Mouse (Mus musculus): Measurements from ENCODE around the gene Mkrn2os. TPM values are rescaled to one million over a fixed set of nuclear protein-coding genes. Genes with fewer than 3 reads are reported as not detected.

Gene Mkrn2os
- polyA plus RNA-seq, 1 experiment: not detected

GRCm38 (mm10) chr6:115591692-115592359 is 550 bp downstream of the Mkrn2os start:
- Histone ChIP-seq H3K4me3 (ENCODE audit: low read depth, low read length) (no peak overlapping the region), H3K27me3 (ENCODE audit: control insufficient read depth, insufficient read depth, low read length, poor library complexity, severe bottlenecking) (no peaks in the 10 kb centered on the region), H3K9ac (ENCODE audit: low read depth, poor library complexity, severe bottlenecking) (no peak overlapping the region), H3K4me1 (ENCODE audit: control insufficient read depth, insufficient read depth, low read length) (no peaks in the 10 kb centered on the region), H3K36me3 (ENCODE audit: control insufficient read depth, insufficient read depth, low read length, poor library complexity, severe bottlenecking) (no peaks in the 10 kb centered on the region), H3K9me3 (replicated peaks; ENCODE audit: control insufficient read depth, insufficient read depth, low read length, poor library complexity, severe bottlenecking) (no peaks in the 10 kb centered on the region), H3K27ac (ENCODE audit: insufficient read depth, low read length) (no peak overlapping the region)
- TF ChIP-seq POLR2A (IDR thresholded peaks at IDR 0.05; ENCODE audit: insufficient read depth, low read length) (no peak), CTCF (IDR thresholded peaks at IDR 0.05; ENCODE audit: low read depth, low read length) (no peak), EP300 (IDR thresholded peaks at IDR 0.05; ENCODE audit: insufficient read depth, low read depth, low read length) (no peak)

DNA sequence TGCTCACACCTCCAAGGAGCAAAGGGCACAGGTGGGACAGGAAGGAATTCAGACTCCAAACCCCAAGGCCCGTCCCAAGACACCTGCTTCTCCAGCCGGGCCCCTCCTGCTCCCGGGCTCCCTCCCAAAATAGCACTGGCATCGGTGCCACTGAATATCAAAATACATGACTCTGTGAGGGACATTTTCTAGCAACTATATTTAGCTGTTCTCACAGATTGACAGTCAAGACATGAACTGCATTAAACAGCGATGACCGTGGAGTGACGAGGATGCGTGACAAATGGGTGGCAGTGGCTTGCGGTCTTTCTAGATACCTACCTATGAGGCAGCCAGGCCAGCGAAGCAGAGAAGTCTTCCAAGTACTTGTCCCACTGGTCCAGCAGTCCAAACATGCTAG is 6.1 kb downstream of the Mkrn2os start:
- H3K27ac ChIP-seq (ENCODE audit: insufficient read depth, low read length): no peak overlapping the region
- H3K36me3 ChIP-seq (ENCODE audit: control insufficient read depth, insufficient read depth, low read length, poor library complexity, severe bottlenecking): no peaks in the 10 kb centered on the region
- H3K4me3 ChIP-seq (ENCODE audit: low read depth, low read length): no peak overlapping the region
- H3K9me3 ChIP-seq (replicated peaks; ENCODE audit: control insufficient read depth, insufficient read depth, low read length, poor library complexity, severe bottlenecking): no peaks in the 10 kb centered on the region
- H3K4me1 ChIP-seq (ENCODE audit: control insufficient read depth, insufficient read depth, low read length): no peaks in the 10 kb centered on the region
- TF ChIP-seq EP300 (IDR thresholded peaks at IDR 0.05; ENCODE audit: insufficient read depth, low read depth, low read length): no peak
- no peak for TF ChIP-seq CTCF (IDR thresholded peaks at IDR 0.05; ENCODE audit: low read depth, low read length)
- no peaks in the 10 kb centered on the region for H3K27me3 ChIP-seq (ENCODE audit: control insufficient read depth, insufficient read depth, low read length, poor library complexity, severe bottlenecking)
- H3K9ac ChIP-seq (ENCODE audit: low read depth, poor library complexity, severe bottlenecking): no peak overlapping the region

DNA sequence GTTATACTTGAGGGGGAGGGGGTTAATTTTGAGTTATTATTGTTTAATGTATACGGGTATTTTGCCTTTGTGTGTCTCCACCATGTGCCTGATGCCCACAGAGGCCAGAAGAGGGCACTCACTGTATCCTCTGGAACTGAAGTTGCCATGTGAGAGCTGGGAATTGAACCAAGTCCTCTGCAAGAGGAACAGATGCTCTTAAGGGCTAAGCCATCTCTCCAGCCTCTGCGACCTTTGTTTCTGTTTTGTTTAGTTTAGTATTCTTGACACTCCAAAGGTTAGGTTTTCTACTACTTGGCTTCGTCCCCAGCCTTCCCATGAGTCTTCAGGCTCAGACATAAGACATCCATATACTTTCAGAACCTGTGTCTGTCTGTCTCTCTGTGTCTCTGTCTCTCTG is 8.2 kb downstream of the Mkrn2os start:
- H3K9me3 ChIP-seq (replicated peaks; ENCODE audit: control insufficient read depth, insufficient read depth, low read length, poor library complexity, severe bottlenecking): no peaks in the 10 kb centered on the region
- TF ChIP-seq POLR2A (IDR thresholded peaks at IDR 0.05; ENCODE audit: insufficient read depth, low read length): no peak
- TF ChIP-seq CTCF (IDR thresholded peaks at IDR 0.05; ENCODE audit: low read depth, low read length): no peak
- TF ChIP-seq EP300 (IDR thresholded peaks at IDR 0.05; ENCODE audit: insufficient read depth, low read depth, low read length): no peak
- H3K27ac ChIP-seq (ENCODE audit: insufficient read depth, low read length): no peak overlapping the region
- H3K9ac ChIP-seq (ENCODE audit: low read depth, poor library complexity, severe bottlenecking): no peak overlapping the region
- no peaks in the 10 kb centered on the region for H3K4me1 ChIP-seq (ENCODE audit: control insufficient read depth, insufficient read depth, low read length)
- no peaks in the 10 kb centered on the region for H3K27me3 ChIP-seq (ENCODE audit: control insufficient read depth, insufficient read depth, low read length, poor library complexity, severe bottlenecking)
- H3K36me3 ChIP-seq (ENCODE audit: control insufficient read depth, insufficient read depth, low read length, poor library complexity, severe bottlenecking): no peaks in the 10 kb centered on the region
- H3K4me3 ChIP-seq (ENCODE audit: low read depth, low read length): no peak overlapping the region

- no peaks in the 10 kb centered on the region for H3K9me3 ChIP-seq (replicated peaks; ENCODE audit: control insufficient read depth, insufficient read depth, low read length, poor library complexity, severe bottlenecking)
- no peak overlapping the region for H3K27ac ChIP-seq (ENCODE audit: insufficient read depth, low read length)
- no peaks in the 10 kb centered on the region for H3K4me1 ChIP-seq (ENCODE audit: control insufficient read depth, insufficient read depth, low read length)
- H3K9ac ChIP-seq (ENCODE audit: low read depth, poor library complexity, severe bottlenecking): no peak overlapping the region
- H3K36me3 ChIP-seq (ENCODE audit: control insufficient read depth, insufficient read depth, low read length, poor library complexity, severe bottlenecking): no peaks in the 10 kb centered on the region
- H3K27me3 ChIP-seq (ENCODE audit: control insufficient read depth, insufficient read depth, low read length, poor library complexity, severe bottlenecking): no peaks in the 10 kb centered on the region
- H3K4me3 ChIP-seq (ENCODE audit: low read depth, low read length): no peak overlapping the region
- TF ChIP-seq CTCF (IDR thresholded peaks at IDR 0.05; ENCODE audit: low read depth, low read length) (no peak), POLR2A (IDR thresholded peaks at IDR 0.05; ENCODE audit: insufficient read depth, low read length) (no peak), EP300 (IDR thresholded peaks at IDR 0.05; ENCODE audit: insufficient read depth, low read depth, low read length) (no peak)
These were observed 8.8 kb downstream of the Mkrn2os start for GRCm38 (mm10) chr6:115583430-115584125.

GRCm38 (mm10) chr6:115582328-115583115 is 9.9 kb downstream of the Mkrn2os start:
- TF ChIP-seq EP300 (IDR thresholded peaks at IDR 0.05; ENCODE audit: insufficient read depth, low read depth, low read length) (no peak), CTCF (IDR thresholded peaks at IDR 0.05; ENCODE audit: low read depth, low read length) (no peak), POLR2A (IDR thresholded peaks at IDR 0.05; ENCODE audit: insufficient read depth, low read length) (no peak)
- no peaks in the 10 kb centered on the region for H3K36me3 ChIP-seq (ENCODE audit: control insufficient read depth, insufficient read depth, low read length, poor library complexity, severe bottlenecking)

More at GRCm38 (mm10) chr6:115582328-115583115, 9.9 kb downstream of the Mkrn2os start:
- no peaks in the 10 kb centered on the region for H3K27me3 ChIP-seq (ENCODE audit: control insufficient read depth, insufficient read depth, low read length, poor library complexity, severe bottlenecking)
- H3K27ac ChIP-seq (ENCODE audit: insufficient read depth, low read length): no peak overlapping the region
- no peak overlapping the region for H3K9ac ChIP-seq (ENCODE audit: low read depth, poor library complexity, severe bottlenecking)
- no peaks in the 10 kb centered on the region for H3K9me3 ChIP-seq (replicated peaks; ENCODE audit: control insufficient read depth, insufficient read depth, low read length, poor library complexity, severe bottlenecking)
- no peak overlapping the region for H3K4me3 ChIP-seq (ENCODE audit: low read depth, low read length)
- no peaks in the 10 kb centered on the region for H3K4me1 ChIP-seq (ENCODE audit: control insufficient read depth, insufficient read depth, low read length)

All from ES-Bruce4 (cell line).